Mouse (Mus musculus): ENCODE results near the gene Tpsg1.

Tpsg1 gene

GRCm38 (mm10) chr17:25368973-25369372 lies at the start of gene Tpsg1:
Gene Tpsg1, plus strand, starts transcription at chr17:25369273.
- DNase-seq (ENCODE audit: low read depth, low spot score): no peak

GRCm38 (mm10) chr17:25320819-25321218 lies 48.3 kb upstream of the Tpsg1 start:
- no peak for DNase-seq (ENCODE audit: low read depth, low spot score)

GRCm38 (mm10) chr17:25322930-25323329 lies 46.1 kb upstream of the Tpsg1 start:
- no peak for DNase-seq (ENCODE audit: low read depth, low spot score)

GRCm38 (mm10) chr17:25332321-25332720 lies 36.8 kb upstream of the Tpsg1 start:
- no peak for DNase-seq (ENCODE audit: low read depth, low spot score)

GRCm38 (mm10) chr17:25333943-25334342 lies 35.1 kb upstream of the Tpsg1 start:
- DNase-seq (ENCODE audit: low read depth, low spot score): peak; percentile 7

GRCm38 (mm10) chr17:25338218-25338617 lies 30.9 kb upstream of the Tpsg1 start:
- no peak for DNase-seq (ENCODE audit: low read depth, low spot score)

- DNase-seq (ENCODE audit: low read depth, low spot score): no peak
These were observed 29.1 kb upstream of the Tpsg1 start for GRCm38 (mm10) chr17:25340003-25340402.

GRCm38 (mm10) chr17:25341490-25341889 lies 27.6 kb upstream of the Tpsg1 start:
- DNase-seq (ENCODE audit: low read depth, low spot score): no peak

GRCm38 (mm10) chr17:25345462-25345861 lies 23.6 kb upstream of the Tpsg1 start, which contains the start of gene Tpsab1:
Gene Tpsab1, minus strand, starts transcription at chr17:25345562.
- DNase-seq (ENCODE audit: low read depth, low spot score): no peak

- no peak for DNase-seq (ENCODE audit: low read depth, low spot score)
These were observed 7.8 kb upstream of the Tpsg1 start for GRCm38 (mm10) chr17:25361291-25361690.

- DNase-seq (ENCODE audit: low read depth, low spot score): no peak
These were observed 5.3 kb upstream of the Tpsg1 start for GRCm38 (mm10) chr17:25363726-25364125.

GRCm38 (mm10) chr17:25366005-25366404 lies 3.1 kb upstream of the Tpsg1 start, which contains the start of gene Tpsb2:
Gene Tpsb2, plus strand, starts transcription at chr17:25366305.
- DNase-seq (ENCODE audit: low read depth, low spot score): no peak

- no peak for DNase-seq (ENCODE audit: low read depth, low spot score)
These were observed 3.4 kb downstream of the Tpsg1 start for GRCm38 (mm10) chr17:25372491-25372890.

GRCm38 (mm10) chr17:25374011-25374410 lies 4.9 kb downstream of the Tpsg1 start:
- no peak for DNase-seq (ENCODE audit: low read depth, low spot score)

- DNase-seq (ENCODE audit: low read depth, low spot score): no peak
These were observed 25.5 kb downstream of the Tpsg1 start for GRCm38 (mm10) chr17:25394526-25394925.

GRCm38 (mm10) chr17:25397804-25398519 lies 28.9 kb downstream of the Tpsg1 start:
- peak; percentile 39 for DNase-seq (ENCODE audit: low read depth, low spot score)

- no peak for DNase-seq (ENCODE audit: low read depth, low spot score)
These were observed 29.4 kb downstream of the Tpsg1 start for GRCm38 (mm10) chr17:25398520-25398838.

GRCm38 (mm10) chr17:25400443-25400842 lies 31.4 kb downstream of the Tpsg1 start:
- DNase-seq (ENCODE audit: low read depth, low spot score): no peak

- no peak for DNase-seq (ENCODE audit: low read depth, low spot score)
These were observed 32.4 kb downstream of the Tpsg1 start for GRCm38 (mm10) chr17:25401491-25401890.

- no peak for DNase-seq (ENCODE audit: low read depth, low spot score)
These were observed 33.2 kb downstream of the Tpsg1 start for GRCm38 (mm10) chr17:25402224-25402623.

- DNase-seq (ENCODE audit: low read depth, low spot score): no peak
These were observed 35.1 kb downstream of the Tpsg1 start for GRCm38 (mm10) chr17:25404190-25404589.

- no peak for DNase-seq (ENCODE audit: low read depth, low spot score)
These were observed 36.3 kb downstream of the Tpsg1 start for GRCm38 (mm10) chr17:25405224-25405895.

GRCm38 (mm10) chr17:25406011-25406441 lies 37.0 kb downstream of the Tpsg1 start:
- DNase-seq (ENCODE audit: low read depth, low spot score): no peak

All from skeletal muscle tissue, adult 2 months (tissue).